Mouse (Mus musculus): ENCODE measurements around the gene Acadvl. TPM values are rescaled to one million over a fixed set of nuclear protein-coding genes. Genes with fewer than 3 reads are reported as not detected.

Gene Acadvl
- total and polyA plus RNA-seq, 3 experiments = 171 to 754 (median 426) TPM

DNA sequence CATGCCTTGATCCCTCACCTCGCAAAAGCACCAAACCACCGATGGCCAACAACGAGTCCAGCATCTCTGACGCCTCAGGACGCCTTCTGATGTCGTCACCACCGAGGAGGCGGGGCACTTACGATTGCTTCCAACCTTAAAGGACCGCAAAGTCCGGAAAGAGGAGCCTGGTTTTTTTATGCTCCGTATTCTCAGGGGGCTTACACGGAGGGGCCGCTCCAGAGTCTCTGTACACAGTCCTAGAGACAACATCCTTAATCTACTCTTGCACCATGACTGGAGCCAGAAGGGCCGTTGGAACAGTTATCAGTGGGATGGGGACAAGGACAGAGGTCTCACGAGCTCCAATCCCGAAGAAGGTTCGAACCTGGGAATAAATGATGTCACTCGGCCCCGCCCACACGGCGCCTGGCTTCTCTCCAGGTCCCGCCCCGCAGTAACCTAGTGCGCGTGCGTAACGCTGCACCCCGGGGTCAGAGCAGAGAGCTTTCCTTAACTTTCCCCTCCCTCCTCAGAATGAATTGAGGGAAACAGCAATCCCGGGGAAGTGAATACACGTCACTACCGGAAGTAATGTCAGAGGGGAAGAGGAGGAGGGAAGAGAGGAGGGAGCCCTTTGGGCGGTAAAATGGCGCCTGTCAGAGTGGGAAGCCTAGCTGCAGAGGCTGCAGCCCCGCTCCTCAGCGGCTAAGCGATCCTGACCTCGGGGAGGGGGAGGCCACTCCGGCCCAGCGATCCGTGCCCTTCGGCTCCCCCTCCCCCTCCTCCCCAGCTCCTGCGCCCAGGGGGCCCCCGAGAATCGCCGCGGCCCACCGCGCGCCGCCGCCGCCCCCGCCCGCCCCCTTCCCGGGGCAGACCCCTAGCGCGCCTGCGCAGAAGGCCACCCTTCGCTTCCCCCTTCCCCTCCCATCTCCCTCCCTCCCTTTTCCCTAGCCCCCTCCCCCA is 34.7 kb downstream of the Acadvl start:
- DNase-seq = peak; percentile 100

DNA sequence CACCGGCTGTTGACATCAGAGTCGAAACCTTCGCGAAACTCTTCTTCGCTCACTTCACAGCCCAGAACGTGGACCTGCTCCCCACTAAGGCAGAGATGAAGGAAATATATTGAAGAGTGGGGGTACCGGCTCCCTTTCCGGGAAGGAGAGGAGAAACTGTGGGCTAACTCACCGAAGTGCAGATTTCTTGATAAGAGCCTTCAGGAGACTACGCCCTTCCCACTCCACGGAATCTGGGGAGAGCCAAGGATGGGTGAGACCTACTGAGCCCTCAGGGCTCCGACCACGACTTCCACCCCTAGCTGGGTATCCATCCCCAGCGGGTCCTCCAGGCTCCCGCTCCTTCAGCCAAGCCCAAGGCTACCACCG is 35.4 kb downstream of the Acadvl start:
- no peak for DNase-seq

DNA sequence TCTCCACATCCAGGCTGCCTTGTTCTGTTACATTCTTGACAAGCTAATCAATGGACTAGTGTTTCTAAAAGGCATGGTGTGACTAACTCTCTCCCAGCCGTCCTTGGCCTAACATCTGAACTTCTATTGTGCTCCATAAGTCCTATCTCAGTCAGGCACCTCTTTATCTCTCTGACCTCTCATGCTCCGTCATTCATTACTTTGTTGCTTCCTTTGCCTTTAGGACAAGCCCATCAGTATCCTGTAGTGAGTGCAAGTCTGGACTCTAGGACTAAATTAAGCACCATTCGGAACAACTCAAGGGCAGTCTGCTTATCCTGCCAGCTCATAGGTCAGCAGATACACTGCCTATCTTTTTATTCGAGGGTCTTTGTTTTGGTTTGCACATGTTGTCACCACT is 38.9 kb downstream of the Acadvl start:
- peak; percentile 52 for DNase-seq

DNA sequence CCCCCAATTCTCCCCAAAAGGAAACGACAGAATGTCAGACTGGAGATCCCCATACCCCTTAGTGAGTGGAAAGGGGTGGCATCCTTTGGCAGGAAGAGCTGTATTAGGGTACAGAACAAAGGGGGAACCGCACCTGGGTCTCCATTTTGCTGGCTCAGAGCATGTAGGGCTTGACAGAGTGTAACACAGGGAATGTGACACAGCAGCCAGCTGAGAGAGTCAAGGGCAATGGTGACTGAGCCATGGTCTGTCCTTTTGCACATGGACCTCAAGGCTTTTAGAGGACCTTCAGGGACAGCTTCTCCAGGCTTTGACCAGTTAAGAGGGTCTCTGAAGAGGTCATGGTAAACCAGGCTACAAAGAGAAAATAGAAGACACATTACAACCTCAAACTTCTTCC is 40.3 kb downstream of the Acadvl start:
- peak; percentile 62 for DNase-seq

DNA sequence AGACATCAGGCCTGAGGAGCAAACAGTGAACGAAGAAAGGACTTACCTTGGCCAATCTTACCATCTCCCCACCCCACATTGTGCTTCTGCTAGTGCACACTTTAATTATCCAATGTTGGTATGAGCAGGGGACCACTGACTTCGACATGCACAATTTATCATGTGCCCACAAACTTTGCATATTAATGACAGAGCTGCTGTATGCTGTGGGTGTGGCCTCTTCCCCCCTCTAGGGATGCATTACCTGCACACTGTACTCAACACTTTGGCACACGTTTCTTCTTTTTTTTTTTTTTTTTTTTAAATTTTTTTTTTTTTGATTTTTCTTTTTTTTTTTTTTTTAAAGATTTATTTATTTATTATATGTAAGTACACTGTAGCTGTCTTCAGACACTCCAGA is 44.4 kb downstream of the Acadvl start:
- DNase-seq = no peak

DNA sequence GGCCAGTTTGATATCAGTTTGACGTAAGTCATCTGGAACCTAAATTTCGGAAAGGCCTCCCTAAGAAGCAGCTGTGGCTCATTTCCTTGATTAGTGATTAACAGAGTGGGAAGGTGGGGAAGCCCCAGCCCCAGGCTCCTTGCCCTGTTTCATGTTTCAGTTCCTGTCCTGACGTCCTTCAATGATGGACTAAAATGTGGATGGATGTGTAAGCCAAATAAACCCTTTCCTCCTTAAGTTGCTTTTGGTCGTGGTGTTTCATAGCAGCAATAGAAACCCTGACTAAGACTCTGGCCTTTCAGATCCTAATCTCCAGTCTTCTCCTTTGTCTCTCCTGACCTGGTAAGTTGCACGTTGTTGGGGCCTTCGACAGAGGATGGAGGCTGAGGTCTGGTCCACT is 45.0 kb downstream of the Acadvl start:
- no peak for DNase-seq

DNA sequence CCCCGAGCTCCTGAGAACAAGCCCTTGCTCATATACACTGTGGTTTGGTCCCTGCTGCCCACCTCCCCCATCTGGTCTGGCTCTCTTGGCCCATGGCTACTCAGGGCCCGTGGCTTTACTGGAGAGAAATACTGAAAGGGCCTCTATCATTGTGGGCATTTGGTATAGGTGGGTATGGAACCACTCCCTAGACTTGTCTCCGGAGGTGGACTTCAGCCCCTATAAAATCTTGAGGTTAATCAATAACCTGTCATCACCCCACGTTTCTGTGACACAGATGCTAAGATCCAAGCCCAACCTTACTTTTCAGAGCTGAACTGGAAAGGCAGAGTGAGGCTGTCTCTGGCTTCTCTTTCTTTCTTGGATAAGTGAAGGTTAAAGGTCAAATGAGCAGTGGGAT is 46.4 kb downstream of the Acadvl start:
- DNase-seq = no peak

DNA sequence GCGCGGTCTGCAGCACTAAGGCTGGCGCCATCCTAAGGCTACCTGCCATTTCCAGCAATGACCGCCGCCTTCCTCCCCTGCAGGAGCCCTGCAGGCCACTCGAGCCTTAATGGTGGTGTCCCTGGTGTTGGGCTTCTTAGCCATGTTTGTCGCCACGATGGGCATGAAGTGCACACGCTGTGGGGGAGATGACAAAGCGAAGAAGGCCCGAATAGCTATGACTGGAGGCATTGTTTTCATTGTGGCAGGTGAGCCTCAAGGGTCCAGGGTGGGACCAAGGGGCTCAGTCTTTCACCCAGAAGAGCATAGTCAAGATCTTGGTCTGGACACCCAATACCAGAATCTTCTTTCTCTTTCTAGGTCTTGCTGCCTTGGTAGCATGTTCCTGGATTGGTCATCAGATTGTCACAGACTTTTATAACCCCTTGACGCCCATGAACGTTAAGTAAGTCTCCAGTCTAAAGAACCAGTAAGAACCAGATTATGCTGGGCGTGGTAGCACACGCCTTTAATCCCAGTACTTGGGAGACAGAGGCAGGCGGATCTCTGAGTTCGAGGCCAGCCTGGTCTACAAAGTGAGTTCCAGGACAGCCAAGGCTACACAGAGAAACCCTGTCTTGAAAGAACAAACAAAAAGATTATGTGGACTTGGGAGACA is 48.2 kb downstream of the Acadvl start:
- DNase-seq = no peak

DNA sequence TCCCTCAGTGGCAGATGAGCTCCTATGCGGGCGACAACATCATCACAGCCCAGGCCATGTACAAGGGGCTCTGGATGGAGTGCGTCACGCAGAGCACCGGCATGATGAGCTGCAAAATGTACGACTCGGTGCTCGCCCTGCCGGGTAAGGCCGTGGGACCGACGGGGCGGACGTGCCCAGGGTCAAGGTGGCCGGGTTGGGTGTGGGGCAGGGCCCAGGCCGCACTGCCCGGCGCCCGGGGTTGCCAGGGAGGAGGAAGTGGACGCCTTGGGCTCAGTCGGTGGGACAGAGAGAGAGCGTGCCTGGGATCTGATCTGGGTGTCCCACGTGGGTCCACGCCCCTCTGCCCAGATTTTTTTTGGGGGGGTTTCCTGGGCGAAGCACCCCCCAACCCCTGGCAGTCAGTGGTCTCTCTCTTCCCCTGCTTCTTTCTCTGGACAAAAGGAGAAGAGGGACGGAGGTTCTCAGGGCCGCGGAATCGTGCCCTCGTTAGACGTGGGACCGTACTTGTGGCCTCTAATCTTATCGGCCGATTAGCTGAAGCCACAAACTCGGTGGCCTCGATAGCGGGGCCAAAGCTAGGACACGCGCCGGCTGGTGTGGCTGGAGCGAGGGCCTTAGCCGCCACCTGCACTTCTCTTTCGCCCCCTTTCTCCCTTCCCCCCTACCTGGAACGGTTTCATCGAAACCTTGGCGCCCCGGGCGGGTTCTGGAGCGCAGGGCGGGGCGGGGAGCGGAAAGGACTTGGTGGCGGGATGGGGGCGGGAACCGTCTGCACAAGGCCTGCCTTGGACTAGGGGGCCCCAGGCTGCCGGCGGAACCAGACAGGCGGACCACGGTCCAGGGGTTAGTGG is 49.0 kb downstream of the Acadvl start:
- peak; percentile 64 for DNase-seq

DNA sequence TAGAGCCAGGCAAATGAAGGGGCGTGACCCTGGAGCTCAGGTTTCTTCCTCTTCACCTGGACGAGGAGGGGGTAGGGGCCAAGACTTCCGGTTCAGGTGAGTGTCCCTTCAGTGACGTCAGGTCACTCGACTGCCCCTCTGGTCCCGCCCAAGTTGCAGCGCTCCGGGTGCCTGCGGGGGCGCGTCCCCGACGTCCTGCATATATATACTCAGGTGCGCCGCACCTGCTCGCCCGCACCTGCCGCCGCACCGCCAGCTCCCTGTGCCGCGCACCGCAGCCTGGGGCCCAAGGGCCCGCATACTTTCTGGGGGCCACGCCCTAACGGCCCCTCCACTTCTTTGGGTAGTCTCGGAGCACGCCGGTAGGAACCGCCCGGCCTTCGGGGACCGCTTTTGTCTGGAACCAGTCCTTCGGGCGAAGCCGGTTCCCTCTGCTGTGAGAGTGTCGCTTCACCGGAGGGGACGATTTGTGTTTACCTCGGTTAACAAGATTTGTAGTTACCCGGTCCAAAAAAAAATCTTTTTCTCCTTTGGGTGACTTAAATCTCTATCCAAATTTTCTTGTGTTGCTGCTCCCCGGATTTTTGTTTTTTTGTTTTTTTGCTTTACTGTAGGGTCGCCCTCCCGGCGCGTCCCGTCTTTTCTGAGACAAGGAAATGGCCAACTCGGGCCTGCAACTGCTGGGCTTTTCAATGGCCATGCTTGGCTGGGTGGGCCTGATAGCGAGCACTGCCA is 49.8 kb downstream of the Acadvl start:
- DNase-seq = no peak

DNA sequence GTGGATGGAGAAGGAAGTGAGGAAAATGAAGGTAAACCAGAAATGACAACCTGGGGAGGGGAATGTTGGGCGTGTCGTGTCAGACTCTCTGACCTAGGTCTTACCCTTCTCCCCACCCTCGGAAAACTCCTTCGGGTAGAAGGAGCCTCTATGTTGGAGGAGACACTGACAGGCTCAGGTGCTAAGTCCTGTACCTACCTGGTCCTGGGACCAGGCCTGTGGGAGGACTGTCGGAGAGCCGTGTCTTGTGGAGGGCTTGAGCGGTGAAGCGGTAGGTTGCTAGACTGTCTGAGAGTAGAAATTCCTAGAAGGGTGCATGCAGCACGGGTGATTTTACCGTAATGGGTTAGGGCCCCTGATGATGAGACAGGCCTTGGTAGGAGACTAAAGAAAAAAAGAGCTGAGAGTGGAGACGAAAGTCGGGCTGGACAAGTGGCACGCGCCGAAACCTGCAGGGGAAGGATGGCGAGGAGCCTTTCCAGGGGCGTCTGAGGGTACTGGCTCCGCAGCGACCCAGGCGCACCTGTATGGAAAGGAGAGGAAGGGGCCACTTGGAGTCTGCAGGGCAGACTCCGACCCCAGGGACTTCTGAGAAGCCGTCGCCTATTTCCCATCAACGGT is 50.5 kb downstream of the Acadvl start, which contains the start of gene Cldn7:
Gene Cldn7, plus strand, starts transcription at position 130 of the 621 bp plus-strand sequence.
- no peak for DNase-seq

DNA sequence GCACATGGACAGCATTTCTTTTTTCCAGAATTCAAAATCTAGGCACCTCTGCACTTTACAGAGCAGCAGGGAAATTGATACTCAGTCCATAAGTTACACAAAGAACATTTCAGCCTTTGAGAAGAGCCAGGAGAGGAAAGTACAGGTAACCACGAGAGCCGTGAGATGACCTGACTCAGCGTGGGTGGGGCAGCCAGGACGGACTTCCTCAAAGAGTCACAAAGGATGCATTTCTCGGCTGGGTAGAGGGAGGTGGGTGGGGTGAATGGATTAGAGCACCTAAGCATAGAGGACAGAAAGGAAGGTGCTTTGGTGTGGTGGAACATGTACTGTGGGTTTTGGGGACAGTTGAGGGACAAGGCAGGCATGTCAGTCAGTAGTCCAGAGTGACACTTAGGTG is 53.4 kb downstream of the Acadvl start:
- DNase-seq = no peak

DNA sequence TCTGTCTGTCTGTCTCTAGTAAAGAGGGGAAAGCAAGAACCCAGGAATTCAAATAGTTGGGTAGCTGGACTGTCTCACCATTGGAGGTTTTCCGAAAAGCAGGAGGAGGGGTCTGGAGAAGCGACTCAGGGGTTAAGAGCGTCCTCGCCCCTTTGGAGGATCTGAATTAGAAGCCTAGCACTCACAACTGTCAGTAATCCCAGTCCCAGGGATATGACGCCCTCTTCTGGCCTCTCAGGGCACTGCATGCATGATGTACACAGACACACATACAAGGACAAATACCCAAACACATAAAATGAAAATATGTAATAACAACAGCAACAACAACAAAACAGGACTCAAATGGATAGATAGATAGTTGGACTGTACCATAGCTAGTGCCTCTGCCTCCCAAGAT is 54.6 kb downstream of the Acadvl start:
- no peak for DNase-seq

Small RNA genes within 50 kb of the gene (microRNA-seq; reads per million reads assigned to microRNA genes)
- gene Gm44349 = 0 to 0.66 reads per million in 2 experiments
- gene Mir324 = 1,982 to 2,409 reads per million in 2 experiments

Other genes with a start within 250 kb of the Acadvl start
Only the 30 nearest of the 38 such genes appear.
- gene Tmem102, start 209.8 kb downstream of the Acadvl start, total RNA-seq (2021) = 1 to 10 TPM in 1 of 2 experiments, under 1 TPM in 1; 0.23 to 1.1 TPM
- 0.81 and 0.94 TPM in 2 replicates for gene Tmem102, start 209.8 kb downstream of the Acadvl start, polyA plus RNA-seq (2012; rRNA removed)
- gene Gm39566, start 200.1 kb downstream of the Acadvl start, total RNA-seq (2021) = not detected
- not detected in 2 replicates for gene Gm39566, start 200.1 kb downstream of the Acadvl start, polyA plus RNA-seq (2012; rRNA removed)
- not detected for gene Spem2, start 196.9 kb downstream of the Acadvl start, total RNA-seq (2021)
- gene Spem2, start 196.9 kb downstream of the Acadvl start, polyA plus RNA-seq (2012; rRNA removed) = 0.09 TPM in 1 of 2 replicates, not detected in the other
- not detected for gene Spem1, start 193.2 kb downstream of the Acadvl start, total RNA-seq (2021)
- gene Spem1, start 193.2 kb downstream of the Acadvl start, polyA plus RNA-seq (2012; rRNA removed) = not detected in 2 replicates
- gene Nlgn2, start 177.6 kb downstream of the Acadvl start, total RNA-seq (2021) = 10 to 100 TPM; 14.6 to 21.8 TPM
- 55.0 and 58.6 TPM in 2 replicates for gene Nlgn2, start 177.6 kb downstream of the Acadvl start, polyA plus RNA-seq (2012; rRNA removed)
- 100 to 1,000 TPM; 139 to 173 TPM for gene Tmem256, start 176.9 kb downstream of the Acadvl start, total RNA-seq (2021)
- gene Tmem256, start 176.9 kb downstream of the Acadvl start, polyA plus RNA-seq (2012; rRNA removed) = 116 and 160 TPM in 2 replicates
- gene Plscr3, start 169.0 kb downstream of the Acadvl start, total RNA-seq (2021) = 10 to 100 TPM; 50.8 to 53.5 TPM
- 224 and 230 TPM in 2 replicates for gene Plscr3, start 169.0 kb downstream of the Acadvl start, polyA plus RNA-seq (2012; rRNA removed)
- gene Tnk1, start 156.7 kb downstream of the Acadvl start, total RNA-seq (2021) = under 1 TPM in 1 of 2 experiments, not detected in 1; 0.38 TPM
- gene Tnk1, start 156.7 kb downstream of the Acadvl start, polyA plus RNA-seq (2012; rRNA removed) = 0.17 and 0.91 TPM in 2 replicates
- not detected for gene Tmem95, start 137.4 kb downstream of the Acadvl start, total RNA-seq (2021)
- not detected in 2 replicates for gene Tmem95, start 137.4 kb downstream of the Acadvl start, polyA plus RNA-seq (2012; rRNA removed)
- 1 to 10 TPM; 3.2 to 5.7 TPM for gene Kctd11, start 134.0 kb downstream of the Acadvl start, total RNA-seq (2021)
- gene Kctd11, start 134.0 kb downstream of the Acadvl start, polyA plus RNA-seq (2012; rRNA removed) = 4.1 and 4.9 TPM in 2 replicates
- under 1 TPM; 0.46 to 0.69 TPM for gene Acap1, start 119.9 kb downstream of the Acadvl start, total RNA-seq (2021)
- 0.71 and 1.0 TPM in 2 replicates for gene Acap1, start 119.9 kb downstream of the Acadvl start, polyA plus RNA-seq (2012; rRNA removed)
- gene 2810408A11Rik, start 114.4 kb downstream of the Acadvl start, total RNA-seq (2021) = under 1 TPM; 0.66 to 0.86 TPM
- 0.18 and 0.74 TPM in 2 replicates for gene 2810408A11Rik, start 114.4 kb downstream of the Acadvl start, polyA plus RNA-seq (2012; rRNA removed)
- gene Neurl4, start 114.3 kb downstream of the Acadvl start, total RNA-seq (2021) = 10 to 100 TPM; 40.6 to 44.2 TPM
- 38.6 and 47.6 TPM in 2 replicates for gene Neurl4, start 114.3 kb downstream of the Acadvl start, polyA plus RNA-seq (2012; rRNA removed)
- gene Gps2, start 101.5 kb downstream of the Acadvl start, total RNA-seq (2021) = 10 to 100 TPM; 44.7 to 61.8 TPM
- gene Gps2, start 101.5 kb downstream of the Acadvl start, polyA plus RNA-seq (2012; rRNA removed) = 130 and 148 TPM in 2 replicates
- gene Eif5a, start 93.5 kb downstream of the Acadvl start, total RNA-seq (2021) = 100 to 1,000 TPM; 572 to 622 TPM
- 180 and 225 TPM in 2 replicates for gene Eif5a, start 93.5 kb downstream of the Acadvl start, polyA plus RNA-seq (2012; rRNA removed)
- 10 to 100 TPM; 12.9 to 20.0 TPM for gene Ybx2, start 79.6 kb downstream of the Acadvl start, total RNA-seq (2021)
- 21.8 and 41.4 TPM in 2 replicates for gene Ybx2, start 79.6 kb downstream of the Acadvl start, polyA plus RNA-seq (2012; rRNA removed)
- 100 to 1,000 TPM in 1 of 2 experiments, 10 to 100 TPM in 1; 84.2 to 119 TPM for gene Slc2a4, start 67.2 kb downstream of the Acadvl start, total RNA-seq (2021)
- gene Slc2a4, start 67.2 kb downstream of the Acadvl start, polyA plus RNA-seq (2012; rRNA removed) = 138 and 142 TPM in 2 replicates
- gene Cldn7, start 50.6 kb downstream of the Acadvl start, total RNA-seq (2021) = under 1 TPM in 1 of 2 experiments, not detected in 1; 0.78 TPM
- gene Cldn7, start 50.6 kb downstream of the Acadvl start, polyA plus RNA-seq (2012; rRNA removed) = 0.11 and 0.32 TPM in 2 replicates
- gene Ctdnep1, start 34.3 kb downstream of the Acadvl start, total RNA-seq (2021) = 100 to 1,000 TPM; 130 to 136 TPM
- gene Ctdnep1, start 34.3 kb downstream of the Acadvl start, polyA plus RNA-seq (2012; rRNA removed) = 106 and 117 TPM in 2 replicates
- gene Elp5, start 32.9 kb downstream of the Acadvl start, total RNA-seq (2021) = 10 to 100 TPM; 61.9 to 91.9 TPM
- 45.0 and 45.6 TPM in 2 replicates for gene Elp5, start 32.9 kb downstream of the Acadvl start, polyA plus RNA-seq (2012; rRNA removed)
- gene Gabarap, start 24.3 kb downstream of the Acadvl start, total RNA-seq (2021) = 100 to 1,000 TPM; 487 to 580 TPM
- gene Gabarap, start 24.3 kb downstream of the Acadvl start, polyA plus RNA-seq (2012; rRNA removed) = 226 and 315 TPM in 2 replicates
- gene Phf23, start 19.6 kb downstream of the Acadvl start, total RNA-seq (2021) = 10 to 100 TPM; 52.2 to 57.6 TPM
- gene Phf23, start 19.6 kb downstream of the Acadvl start, polyA plus RNA-seq (2012; rRNA removed) = 9.7 and 19.0 TPM in 2 replicates
- gene Dvl2, start 14.8 kb downstream of the Acadvl start, total RNA-seq (2021) = 10 to 100 TPM; 11.2 to 12.2 TPM
- 20.2 and 22.2 TPM in 2 replicates for gene Dvl2, start 14.8 kb downstream of the Acadvl start, polyA plus RNA-seq (2012; rRNA removed)
- 10 to 100 TPM; 22.9 to 32.4 TPM for gene Dlg4, start 1.5 kb upstream of the Acadvl start, total RNA-seq (2021)
- gene Dlg4, start 1.5 kb upstream of the Acadvl start, polyA plus RNA-seq (2012; rRNA removed) = 21.7 and 22.1 TPM in 2 replicates
- 1 to 10 TPM in 1 of 2 experiments, not detected in 1; 1.7 TPM for gene Asgr1, start 38.7 kb upstream of the Acadvl start, total RNA-seq (2021)
- gene Asgr1, start 38.7 kb upstream of the Acadvl start, polyA plus RNA-seq (2012; rRNA removed) = 0.08 TPM in 1 of 2 replicates, not detected in the other
- gene Asgr2, start 77.2 kb upstream of the Acadvl start, total RNA-seq (2021) = 1 to 10 TPM in 1 of 2 experiments, under 1 TPM in 1; 0.45 to 2.8 TPM
- gene Asgr2, start 77.2 kb upstream of the Acadvl start, polyA plus RNA-seq (2012; rRNA removed) = 0.96 and 2.6 TPM in 2 replicates
- gene Mgl2, start 114.9 kb upstream of the Acadvl start, total RNA-seq (2021) = 1 to 10 TPM; 3.5 to 8.1 TPM
- gene Mgl2, start 114.9 kb upstream of the Acadvl start, polyA plus RNA-seq (2012; rRNA removed) = 2.2 and 2.3 TPM in 2 replicates
- gene Clec10a, start 140.8 kb upstream of the Acadvl start, total RNA-seq (2021) = 1 to 10 TPM; 1.9 to 6.1 TPM
- gene Clec10a, start 140.8 kb upstream of the Acadvl start, polyA plus RNA-seq (2012; rRNA removed) = 1.2 and 1.7 TPM in 2 replicates
- gene Slc16a11, start 197.3 kb upstream of the Acadvl start, total RNA-seq (2021) = under 1 TPM in 1 of 2 experiments, not detected in 1; 0.73 TPM
- 0.68 and 2.4 TPM in 2 replicates for gene Slc16a11, start 197.3 kb upstream of the Acadvl start, polyA plus RNA-seq (2012; rRNA removed)
- 1 to 10 TPM; 2.7 to 3.7 TPM for gene Slc16a13, start 205.7 kb upstream of the Acadvl start, total RNA-seq (2021)
- 5.0 and 5.6 TPM in 2 replicates for gene Slc16a13, start 205.7 kb upstream of the Acadvl start, polyA plus RNA-seq (2012; rRNA removed)